Mouse (Mus musculus): Measurements from ENCODE around the gene Gm7137. TPM values are rescaled to one million over a fixed set of nuclear protein-coding genes. Genes with fewer than 3 reads are reported as not detected.
"Not testable (repeated sequence)": the region's sequence is repeated elsewhere in the genome, so short reads cannot be mapped to it uniquely, and the experiment has no call there.

The Gm7137 gene
- polyA plus RNA-seq, 1 experiment from 2014 or later = not detected

DNA sequence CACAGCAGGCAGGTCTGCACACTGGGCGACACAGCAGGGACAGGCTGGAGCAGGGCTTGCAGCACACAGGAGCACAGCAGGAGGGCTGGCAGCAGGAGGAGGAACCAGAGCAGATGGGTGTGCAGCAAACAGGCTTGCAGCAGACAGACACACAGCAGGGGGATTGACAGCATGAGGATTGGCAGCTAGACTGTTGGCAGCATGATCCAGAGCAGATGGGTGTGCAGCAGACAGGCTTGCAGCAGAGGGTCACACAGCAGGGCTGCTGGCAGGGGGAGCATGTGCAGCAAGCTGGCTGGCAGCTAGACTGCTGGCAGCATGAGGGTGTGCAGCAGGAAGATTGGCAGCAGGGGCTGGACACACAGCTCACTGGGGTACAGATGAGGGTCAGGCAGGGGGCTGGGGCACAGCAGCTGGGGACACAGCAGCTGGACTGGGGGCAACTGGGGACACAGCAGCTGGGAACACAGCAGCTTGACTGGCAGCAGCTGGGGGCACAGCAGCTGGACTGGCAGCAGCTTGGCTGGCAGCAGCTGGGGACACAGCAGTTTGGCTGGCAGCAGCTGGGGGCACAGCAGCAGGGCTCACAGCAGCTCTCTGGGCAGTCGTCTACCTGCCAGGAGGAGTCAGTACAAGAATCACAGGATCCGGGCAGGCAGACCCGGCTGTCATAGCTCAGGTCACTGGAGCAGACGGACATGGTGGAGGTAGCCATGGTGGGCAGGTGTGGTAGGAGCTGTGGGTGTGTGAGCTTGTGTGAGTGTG is 45.9 kb downstream of the Gm7137 start, which contains the start of gene Gm18596:
TSS of gene Gm18596 (minus strand) at position 715 of the 765 bp plus-strand sequence.
- 66% methylated on average over 4 of the region's 5 CpGs for WGBS (ENCODE audit: insufficient replicate concordance)
- H3K27ac ChIP-seq; H3K4me1 ChIP-seq; H3K36me3 ChIP-seq; H3K9ac ChIP-seq; H3K4me3 ChIP-seq; ATAC-seq; H3K9me3 ChIP-seq (replicated peaks); H3K4me2 ChIP-seq; H3K27me3 ChIP-seq (replicated peaks): not testable (repeated sequence)

DNA sequence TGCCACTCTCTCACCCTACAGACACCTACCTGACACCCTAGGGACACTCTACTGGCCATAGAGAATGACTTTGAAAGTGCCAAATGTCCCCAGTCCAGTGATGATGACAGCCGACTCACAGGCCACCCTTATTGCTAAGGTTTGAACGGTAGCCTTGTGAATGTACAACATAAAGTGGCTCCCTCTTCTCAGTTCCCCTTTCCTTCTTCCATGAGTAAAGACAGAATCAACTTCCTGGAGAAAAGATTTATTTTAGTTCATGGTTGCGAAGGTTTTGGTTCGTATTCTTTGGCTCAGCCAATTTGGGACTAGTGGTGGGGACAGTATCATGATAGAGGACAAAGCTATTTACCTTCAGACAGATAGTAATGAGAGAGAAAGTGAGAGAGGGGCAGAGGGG is 49.1 kb downstream of the Gm7137 start:
- ATAC-seq = no peak
- peaks cover 4% of the 10 kb centered on the region; the same call in 1 of the 2 replicates for H3K9me3 ChIP-seq (replicated peaks)
- WGBS (ENCODE audit: insufficient replicate concordance) = 52% methylated on average over 4 of the region's 4 CpGs
- no peak overlapping the region for H3K9ac ChIP-seq
- no peaks in the 10 kb centered on the region for H3K4me1 ChIP-seq
- no peak overlapping the region for H3K4me3 ChIP-seq
- no peak overlapping the region for H3K4me2 ChIP-seq
- H3K36me3 ChIP-seq = no peaks in the 10 kb centered on the region
- H3K27ac ChIP-seq = no peak overlapping the region
- H3K27me3 ChIP-seq (replicated peaks) = no peaks in the 10 kb centered on the region

Other genes starting within 250 kb of the Gm7137 start
- gene Pttg1ip, start 206.5 kb downstream of the Gm7137 start, polyA plus RNA-seq (2016; fragmentation: Nextera tagmentation; extraction: Ambion mirVana) = 68.8 and 72.8 TPM in 2 replicates
- 138 and 146 TPM in 2 replicates for gene Sumo3, start 182.1 kb downstream of the Gm7137 start, polyA plus RNA-seq (2016; fragmentation: Nextera tagmentation; extraction: Ambion mirVana)
- 5.1 TPM in 1 of 2 replicates, not detected in the other for gene Gm49325, start 182.0 kb downstream of the Gm7137 start, polyA plus RNA-seq (2016; fragmentation: Nextera tagmentation; extraction: Ambion mirVana)
- gene Ube2g2, start 165.9 kb downstream of the Gm7137 start, polyA plus RNA-seq (2016; fragmentation: Nextera tagmentation; extraction: Ambion mirVana) = 55.7 and 59.9 TPM in 2 replicates
- 0.05 TPM in 1 of 2 replicates, not detected in the other for gene Tspear, start 101.6 kb downstream of the Gm7137 start, polyA plus RNA-seq (2016; fragmentation: Nextera tagmentation; extraction: Ambion mirVana)
- not detected in 2 replicates for gene Gm19402, start 97.4 kb downstream of the Gm7137 start, polyA plus RNA-seq (2016; fragmentation: Nextera tagmentation; extraction: Ambion mirVana)
- gene Gm9508, start 91.0 kb downstream of the Gm7137 start, polyA plus RNA-seq (2016; fragmentation: Nextera tagmentation; extraction: Ambion mirVana) = not detected in 2 replicates
- gene Gm10272, start 81.6 kb downstream of the Gm7137 start, polyA plus RNA-seq (2016; fragmentation: Nextera tagmentation; extraction: Ambion mirVana) = not detected in 2 replicates
- not detected in 2 replicates for gene Gm10024, start 76.7 kb downstream of the Gm7137 start, polyA plus RNA-seq (2016; fragmentation: Nextera tagmentation; extraction: Ambion mirVana)
- not detected in 2 replicates for gene Gm10142, start 72.4 kb downstream of the Gm7137 start, polyA plus RNA-seq (2016; fragmentation: Nextera tagmentation; extraction: Ambion mirVana)
- gene Krtap12-1, start 67.6 kb downstream of the Gm7137 start, polyA plus RNA-seq (2016; fragmentation: Nextera tagmentation; extraction: Ambion mirVana) = not detected in 2 replicates
- gene Gm10100, start 61.7 kb downstream of the Gm7137 start, polyA plus RNA-seq (2016; fragmentation: Nextera tagmentation; extraction: Ambion mirVana) = not detected in 2 replicates
- gene Gm18596, start 45.6 kb downstream of the Gm7137 start, polyA plus RNA-seq (2016; fragmentation: Nextera tagmentation; extraction: Ambion mirVana) = not detected in 2 replicates
- not detected in 2 replicates for gene Gm9736, start 36.8 kb downstream of the Gm7137 start, polyA plus RNA-seq (2016; fragmentation: Nextera tagmentation; extraction: Ambion mirVana)
- not detected in 2 replicates for gene Gm3233, start 28.5 kb downstream of the Gm7137 start, polyA plus RNA-seq (2016; fragmentation: Nextera tagmentation; extraction: Ambion mirVana)
- gene Gm3238, start 16.9 kb downstream of the Gm7137 start, polyA plus RNA-seq (2016; fragmentation: Nextera tagmentation; extraction: Ambion mirVana) = not detected in 2 replicates
- not detected in 2 replicates for gene Gm7138, start 11.3 kb downstream of the Gm7137 start, polyA plus RNA-seq (2016; fragmentation: Nextera tagmentation; extraction: Ambion mirVana)
- gene Gm3250, start 5.7 kb downstream of the Gm7137 start, polyA plus RNA-seq (2016; fragmentation: Nextera tagmentation; extraction: Ambion mirVana) = not detected in 2 replicates
- gene Gm9639, start 6.9 kb upstream of the Gm7137 start, polyA plus RNA-seq (2016; fragmentation: Nextera tagmentation; extraction: Ambion mirVana) = not detected in 2 replicates
- not detected in 2 replicates for gene Gm19668, start 10.9 kb upstream of the Gm7137 start, polyA plus RNA-seq (2016; fragmentation: Nextera tagmentation; extraction: Ambion mirVana)
- gene Gm9507, start 23.6 kb upstream of the Gm7137 start, polyA plus RNA-seq (2016; fragmentation: Nextera tagmentation; extraction: Ambion mirVana) = not detected in 2 replicates
- gene Gm2696, start 26.5 kb upstream of the Gm7137 start, polyA plus RNA-seq (2016; fragmentation: Nextera tagmentation; extraction: Ambion mirVana) = not detected in 2 replicates
- gene Krtap10-4, start 38.9 kb upstream of the Gm7137 start, polyA plus RNA-seq (2016; fragmentation: Nextera tagmentation; extraction: Ambion mirVana) = not detected in 2 replicates
- not detected in 2 replicates for gene Krtap10-10, start 47.7 kb upstream of the Gm7137 start, polyA plus RNA-seq (2016; fragmentation: Nextera tagmentation; extraction: Ambion mirVana)
- not detected in 2 replicates for gene Gm36176, start 58.6 kb upstream of the Gm7137 start, polyA plus RNA-seq (2016; fragmentation: Nextera tagmentation; extraction: Ambion mirVana)
- gene Gm10318, start 64.7 kb upstream of the Gm7137 start, polyA plus RNA-seq (2016; fragmentation: Nextera tagmentation; extraction: Ambion mirVana) = not detected in 2 replicates
- gene Gm3285, start 73.8 kb upstream of the Gm7137 start, polyA plus RNA-seq (2016; fragmentation: Nextera tagmentation; extraction: Ambion mirVana) = not detected in 2 replicates
- gene Lrrc3, start 114.3 kb upstream of the Gm7137 start, polyA plus RNA-seq (2016; fragmentation: Nextera tagmentation; extraction: Ambion mirVana) = 8.5 and 8.7 TPM in 2 replicates
- gene Trpm2, start 182.4 kb upstream of the Gm7137 start, polyA plus RNA-seq (2016; fragmentation: Nextera tagmentation; extraction: Ambion mirVana) = 1.1 and 1.2 TPM in 2 replicates
- 6.7 and 6.9 TPM in 2 replicates for gene 1810043G02Rik, start 190.3 kb upstream of the Gm7137 start, polyA plus RNA-seq (2016; fragmentation: Nextera tagmentation; extraction: Ambion mirVana)
- gene Pfkl, start 221.9 kb upstream of the Gm7137 start, polyA plus RNA-seq (2016; fragmentation: Nextera tagmentation; extraction: Ambion mirVana) = 152 and 157 TPM in 2 replicates